Mouse (Mus musculus) 3T3-L1 (cell line): Measurements from ENCODE around the gene Sptssa.
"Not testable (repeated sequence)": the region's sequence is repeated elsewhere in the genome, so short reads cannot be mapped to it uniquely, and the experiment has no call there.

Experiments used
- DNase-seq: peaks from one replicate; pipeline ENCODE4 v3.0.0-alpha.2; 2015; ENCODE audit warnings: low read depth, low spot score

Gene Sptssa

GRCm38 (mm10) chr12:54656396-54657171, at the start of gene Sptssa:
Gene Sptssa, minus strand, starts transcription at chr12:54656573.
- peak; percentile 90 for DNase-seq

DNA sequence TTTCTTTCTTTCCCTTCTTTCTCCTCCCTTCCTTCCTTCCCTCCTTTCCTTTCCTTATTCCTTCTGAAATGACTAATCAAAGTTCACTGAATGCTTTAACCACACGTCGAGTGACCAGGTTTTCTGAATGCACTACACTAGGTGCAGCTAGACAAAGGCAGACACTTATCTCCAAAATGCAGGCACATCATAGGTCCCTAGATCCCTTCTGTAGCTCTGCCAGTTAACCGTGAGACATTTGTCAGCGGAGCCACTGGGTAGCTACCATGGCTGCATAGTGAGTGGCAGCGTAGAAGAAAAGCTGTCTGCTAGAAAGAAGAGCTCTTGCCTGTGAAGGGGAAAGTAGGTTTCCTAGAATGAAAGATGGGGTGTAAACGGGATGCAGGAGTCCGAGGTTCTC, 43.0 kb upstream of the Sptssa start:
- no peak for DNase-seq

DNA sequence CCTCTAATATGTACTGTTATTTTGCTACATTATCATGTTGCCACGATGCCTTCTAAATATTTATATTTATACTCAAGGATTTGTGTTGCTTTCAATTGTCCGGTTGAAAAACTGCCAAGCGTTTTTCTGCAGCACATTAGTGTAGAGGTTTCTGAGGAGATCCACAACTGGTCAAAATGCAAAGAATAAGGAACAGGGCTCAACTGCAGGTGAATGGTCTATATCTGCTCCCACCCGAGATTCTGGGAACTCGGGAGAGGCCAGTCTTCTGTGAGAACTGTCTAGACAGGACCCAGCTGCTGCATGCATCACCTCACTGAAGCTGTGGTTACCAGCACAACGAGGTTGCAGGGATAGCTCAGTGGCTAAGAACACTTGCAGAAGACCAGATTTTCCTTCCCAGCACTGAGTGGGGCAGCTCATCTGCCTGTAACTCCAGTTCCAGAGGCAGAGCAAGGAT, 41.4 kb upstream of the Sptssa start:
- peak; percentile 80 for DNase-seq

GRCm38 (mm10) chr12:54697003-54697597, 40.7 kb upstream of the Sptssa start:
- peak; percentile 94 for DNase-seq

DNA sequence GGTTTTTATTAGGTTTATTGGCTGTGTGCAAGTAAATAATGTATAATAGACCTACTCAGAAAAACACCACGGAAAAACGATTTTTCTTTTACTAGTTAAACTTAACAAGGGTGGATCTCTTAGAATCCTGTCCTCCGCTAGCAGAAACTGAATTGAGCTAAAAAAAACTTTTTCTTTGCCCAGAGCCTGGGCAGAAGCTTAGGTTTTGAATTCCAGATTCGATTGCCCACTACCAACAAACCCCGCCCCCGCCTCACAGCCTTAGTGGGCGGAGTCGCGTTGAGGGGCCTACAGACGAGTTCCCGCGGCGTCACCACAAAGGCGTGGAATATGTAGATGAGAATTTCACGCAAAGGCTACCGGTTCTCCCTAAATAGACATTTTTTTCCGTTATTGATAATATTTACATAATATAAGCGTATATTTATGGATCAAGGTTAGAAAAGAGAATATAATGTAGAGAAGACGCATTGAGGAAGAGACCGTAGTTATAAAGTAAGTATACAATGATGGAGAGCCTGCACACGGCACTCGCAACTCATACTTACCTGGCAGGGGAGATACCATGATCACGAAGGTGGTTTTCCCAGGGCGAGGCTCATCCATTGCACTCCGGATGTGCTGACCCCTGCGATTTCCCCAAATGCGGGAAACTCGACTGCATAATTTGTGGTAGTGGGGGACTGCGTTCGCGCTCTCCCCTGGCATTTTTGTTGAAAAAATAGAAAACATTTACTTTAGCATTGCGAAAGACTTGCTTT, 40.0 kb upstream of the Sptssa start:
- peak; percentile 94 for DNase-seq

DNA sequence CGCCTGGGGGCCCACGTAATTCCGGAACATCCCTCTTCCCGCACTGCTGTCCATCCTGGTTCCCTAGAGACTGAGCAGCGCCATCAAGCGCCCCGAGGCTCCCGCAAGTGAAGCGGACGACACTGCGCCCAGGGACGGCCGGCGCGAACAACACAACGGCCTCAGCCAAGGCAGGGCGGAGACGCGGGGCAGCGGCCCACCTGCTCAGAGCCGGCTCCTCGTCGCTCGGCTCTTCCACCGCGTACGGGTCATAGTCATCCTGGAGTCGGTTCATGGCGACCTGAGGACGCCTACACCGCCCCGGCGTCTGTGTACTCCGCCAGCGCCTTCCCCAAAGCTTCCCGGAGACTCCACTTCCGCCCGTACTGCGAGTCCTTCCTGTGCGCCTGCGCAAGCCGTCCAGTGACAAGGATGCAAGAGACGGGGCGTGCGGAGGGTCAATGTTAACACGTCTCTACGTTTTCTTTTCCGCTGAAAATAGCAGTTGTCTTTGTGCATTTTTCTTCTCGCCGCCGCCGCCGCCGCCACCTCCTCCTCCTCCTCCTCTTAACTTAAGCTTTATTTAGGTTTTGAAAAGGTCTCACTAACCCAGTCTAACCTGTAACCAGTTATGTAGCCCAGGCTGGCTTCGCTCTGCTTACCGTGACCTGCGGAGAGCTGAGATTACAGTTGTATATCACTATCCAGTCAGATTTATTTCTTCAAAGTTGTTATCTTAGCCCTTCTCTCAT, 39.3 kb upstream of the Sptssa start, which contains the start of gene Eapp:
Gene Eapp (minus strand): TSS at position 387 of the 731 bp plus-strand sequence.
- DNase-seq: peak; percentile 98

GRCm38 (mm10) chr12:54694847-54695510, 38.6 kb upstream of the Sptssa start:
- no peak for DNase-seq

DNA sequence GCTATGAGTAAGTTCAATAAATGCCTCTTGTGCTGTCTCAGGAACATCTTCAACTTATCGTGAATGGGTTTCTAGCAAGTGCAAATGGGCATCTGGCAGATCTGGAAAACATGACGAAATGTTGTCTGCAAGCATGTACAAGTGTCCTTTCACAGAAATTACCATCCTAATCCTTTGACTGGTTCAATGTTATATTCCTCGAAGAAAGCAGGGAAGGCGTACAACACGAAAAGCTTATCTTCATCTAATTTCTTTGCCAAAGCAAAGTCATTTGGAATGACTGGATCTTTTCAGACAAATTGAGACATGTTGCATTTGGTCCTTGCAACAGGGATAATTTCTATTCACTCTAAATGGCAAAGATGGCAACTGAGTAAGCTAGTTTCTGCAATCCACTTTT, 32.7 kb upstream of the Sptssa start:
- no peak for DNase-seq

DNA sequence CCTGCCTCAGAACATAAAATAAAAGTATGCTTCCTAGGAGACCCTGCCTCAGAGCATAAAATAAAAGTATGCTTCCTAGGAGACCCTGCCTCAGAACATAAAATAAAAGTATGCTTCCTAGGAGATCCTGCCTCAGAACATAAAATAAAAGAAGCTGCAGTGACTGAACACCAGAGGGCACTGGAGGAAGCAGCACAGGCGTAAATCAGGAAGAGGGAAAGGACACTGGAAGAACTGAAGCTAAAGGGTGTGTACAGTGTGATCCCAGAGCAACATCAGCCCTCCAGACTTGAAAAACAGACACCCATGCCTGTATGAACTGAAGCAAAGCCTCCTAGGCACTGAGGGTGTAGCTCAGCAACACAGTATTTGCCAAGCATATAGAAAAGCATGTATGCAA, 26.8 kb upstream of the Sptssa start:
- DNase-seq: peak; percentile 62

GRCm38 (mm10) chr12:54676709-54677108, 20.3 kb upstream of the Sptssa start:
- no peak for DNase-seq

DNA sequence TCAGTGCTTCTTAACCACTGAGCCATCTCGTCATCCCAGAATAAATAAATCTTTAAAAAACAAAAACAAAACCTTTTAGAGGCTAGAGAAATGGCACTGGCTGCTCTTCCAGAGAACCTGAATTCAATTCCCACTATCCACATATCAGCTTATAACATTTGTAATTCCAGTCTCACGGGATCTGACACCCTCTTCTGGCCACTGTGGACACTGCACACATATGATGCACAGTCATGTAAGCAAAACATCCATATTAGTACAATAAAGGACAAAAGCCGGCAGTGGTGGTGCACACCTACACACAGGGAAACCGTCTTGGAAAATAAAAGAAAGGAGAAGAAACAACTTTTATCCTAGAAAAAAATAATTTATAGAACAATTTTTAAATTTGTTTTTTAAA, 19.0 kb upstream of the Sptssa start:
- peak; percentile 27 for DNase-seq

GRCm38 (mm10) chr12:54671262-54671661, 14.9 kb upstream of the Sptssa start:
- no peak for DNase-seq

DNA sequence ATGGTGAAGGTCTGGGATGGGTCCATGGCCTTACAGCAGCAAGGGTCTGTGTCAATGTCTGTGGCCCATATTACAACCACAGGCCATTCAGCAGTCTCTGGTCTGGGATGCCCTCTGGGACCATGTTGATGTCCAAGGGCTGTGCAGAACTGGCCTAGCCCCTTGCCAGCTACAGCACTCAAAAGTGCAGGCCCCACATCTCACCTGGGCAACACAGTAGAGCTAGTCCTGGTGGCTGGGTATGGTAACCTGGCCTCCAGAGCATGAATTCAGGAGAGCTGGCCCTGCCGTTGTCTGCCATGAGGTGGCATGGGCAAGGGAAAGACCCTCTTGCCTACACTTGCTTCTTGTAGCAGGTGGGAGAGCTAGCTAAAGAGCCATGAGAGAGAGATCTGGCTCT, 11.8 kb upstream of the Sptssa start:
- no peak for DNase-seq

DNA sequence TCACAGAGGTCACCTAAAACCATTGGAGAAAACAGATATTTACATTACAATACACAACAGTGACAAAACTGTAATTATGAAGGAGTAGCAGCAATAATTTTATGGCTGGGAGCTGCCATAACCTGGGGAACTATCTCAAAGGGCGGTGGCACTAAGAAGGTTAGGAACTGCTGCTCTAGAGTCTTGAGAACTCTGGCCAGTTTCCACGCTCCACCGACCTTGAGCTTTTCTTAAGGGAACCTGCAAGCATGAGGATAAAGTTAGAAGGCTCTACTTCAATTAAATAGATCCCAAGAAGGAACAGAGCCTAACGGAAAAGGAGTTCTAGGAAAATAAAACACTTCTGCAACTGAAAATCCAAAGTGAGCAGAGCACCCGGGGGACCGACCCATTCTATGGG, 9.2 kb upstream of the Sptssa start:
- no peak for DNase-seq

DNA sequence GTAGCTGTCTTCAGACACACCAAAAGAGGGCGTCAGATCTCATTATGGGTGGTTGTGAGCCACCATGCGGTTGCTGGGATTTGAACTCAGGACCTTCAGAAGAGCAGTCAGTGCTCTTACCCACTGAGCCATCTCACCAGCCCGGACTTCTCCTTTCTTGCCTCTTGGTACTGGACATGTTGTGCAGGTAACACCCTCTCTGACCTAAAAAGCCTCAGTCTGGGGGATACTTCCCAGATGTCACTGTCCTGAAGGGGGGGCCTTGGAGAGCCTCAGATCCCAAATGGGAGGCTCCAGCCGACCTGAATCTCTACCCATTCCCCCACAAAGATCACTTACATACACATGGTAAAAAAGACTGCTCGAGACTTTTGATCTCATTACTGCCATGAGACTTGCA, 5.1 kb upstream of the Sptssa start:
- DNase-seq: not testable (repeated sequence)

DNA sequence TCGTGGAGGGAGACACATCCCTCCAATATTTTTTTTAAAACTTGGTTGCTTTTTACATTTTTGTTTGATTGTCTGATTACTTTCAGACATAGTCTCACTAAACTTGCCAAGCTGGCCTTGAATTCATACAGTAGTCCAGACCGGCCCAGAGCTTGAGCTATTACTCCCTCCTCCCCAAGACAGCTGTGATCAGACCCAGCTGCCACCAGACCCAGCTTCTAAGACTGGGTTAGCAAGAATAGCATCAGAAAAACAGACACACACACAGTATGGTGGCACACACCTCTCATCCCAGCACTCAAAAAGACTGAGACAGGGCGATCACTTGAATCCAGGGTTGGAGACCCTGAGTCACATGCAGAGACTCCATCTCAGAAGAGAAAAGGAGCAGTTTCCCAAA, 3.5 kb upstream of the Sptssa start:
- no peak for DNase-seq

- DNase-seq: no peak
Measured at GRCm38 (mm10) chr12:54658425-54659092, 2.2 kb upstream of the Sptssa start.

DNA sequence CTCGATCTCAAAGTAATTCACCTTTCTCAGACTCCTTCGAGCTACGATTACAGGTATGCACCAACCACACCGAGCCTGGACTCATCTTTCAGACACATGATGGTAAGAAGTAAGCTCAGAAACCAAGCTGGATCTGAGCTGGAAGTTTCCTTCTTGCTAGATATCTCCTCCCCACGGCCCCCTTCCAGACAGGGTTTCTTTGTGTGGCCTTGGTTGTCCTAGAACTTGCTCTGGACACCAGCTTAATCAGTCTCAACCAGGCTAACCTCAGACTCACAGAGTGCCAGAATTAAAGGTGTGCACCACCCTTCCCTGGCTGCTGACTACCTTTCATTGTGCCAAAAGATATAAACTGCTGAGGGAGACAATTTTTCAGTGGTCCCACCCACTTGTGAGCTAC, 1.6 kb upstream of the Sptssa start:
- no peak for DNase-seq

DNA sequence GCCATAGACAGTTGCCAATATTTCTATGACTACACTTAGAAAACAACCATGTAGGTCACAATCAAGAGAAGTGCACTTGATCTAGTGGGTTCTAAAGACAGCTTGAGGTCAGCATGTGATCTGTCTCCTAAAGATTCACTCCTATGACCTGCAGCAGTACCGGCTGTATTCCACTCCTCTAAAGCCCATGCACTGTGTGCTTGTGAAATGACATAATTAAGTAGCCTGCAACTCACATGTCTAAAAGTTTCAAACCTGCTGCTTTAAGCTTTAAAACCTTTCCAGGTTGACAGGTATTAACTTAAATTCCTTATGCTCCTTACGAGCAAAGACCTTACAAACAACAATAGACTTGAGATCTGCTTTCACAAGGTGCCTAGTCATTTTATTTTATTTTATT, 853 bp upstream of the Sptssa start:
- DNase-seq: no peak

- no peak for DNase-seq
Measured at GRCm38 (mm10) chr12:54656039-54656395, 356 bp downstream of the Sptssa start.
